Mouse (Mus musculus) brain, adult 2 months (tissue): ENCODE results near the gene Atg13.
"Not testable (repeated sequence)": the region's sequence is repeated elsewhere in the genome, so short reads cannot be mapped to it uniquely, and the experiment has no call there.

Source experiments
- DNase-seq: peaks from one replicate; pipeline ENCODE4 v3.0.0; 2011; ENCODE audit warnings: low read depth, low spot score

Atg13 gene

GRCm38 (mm10) chr2:91710272-91711234 lies at the start of gene Atg13, which contains the start of gene Harbi1:
TSS of gene Atg13 (minus strand) at chr2:91710576.
TSS of gene Harbi1 (plus strand) at chr2:91710852.
- DNase-seq: peak; percentile 98

- DNase-seq: peak; percentile 67
These were observed 39.5 kb upstream of the Atg13 start for GRCm38 (mm10) chr2:91749811-91750261.

GRCm38 (mm10) chr2:91744686-91745085 lies 34.3 kb upstream of the Atg13 start:
- DNase-seq: no peak

- DNase-seq: peak; percentile 61
These were observed 29.2 kb upstream of the Atg13 start for GRCm38 (mm10) chr2:91739586-91739985.

GRCm38 (mm10) chr2:91735221-91735620 lies 24.8 kb upstream of the Atg13 start:
- no peak for DNase-seq

- peak; percentile 99 for DNase-seq
These were observed 19.8 kb upstream of the Atg13 start, which contains the start of gene Ambra1 for GRCm38 (mm10) chr2:91729971-91730821. TSS of gene Ambra1 (plus strand) at chr2:91730134.

GRCm38 (mm10) chr2:91729571-91729970 lies 19.2 kb upstream of the Atg13 start:
- DNase-seq: no peak

- no peak for DNase-seq
These were observed 16.6 kb upstream of the Atg13 start for GRCm38 (mm10) chr2:91727011-91727410.

- not testable (repeated sequence) for DNase-seq
These were observed 15.1 kb upstream of the Atg13 start for GRCm38 (mm10) chr2:91725476-91725875.

- no peak for DNase-seq
These were observed 14.3 kb upstream of the Atg13 start for GRCm38 (mm10) chr2:91724716-91725115.

GRCm38 (mm10) chr2:91723951-91724350 lies 13.6 kb upstream of the Atg13 start:
- no peak for DNase-seq

GRCm38 (mm10) chr2:91723382-91723781 lies 13.0 kb upstream of the Atg13 start:
- peak; percentile 22 for DNase-seq

- no peak for DNase-seq
These were observed 7.9 kb upstream of the Atg13 start for GRCm38 (mm10) chr2:91718276-91718675.

- no peak for DNase-seq
These were observed 4.5 kb upstream of the Atg13 start for GRCm38 (mm10) chr2:91714921-91715320.

- DNase-seq: no peak
These were observed 1.0 kb upstream of the Atg13 start for GRCm38 (mm10) chr2:91711256-91711925.

GRCm38 (mm10) chr2:91708361-91708760 lies 2.0 kb downstream of the Atg13 start:
- DNase-seq: no peak

GRCm38 (mm10) chr2:91706456-91706855 lies 3.9 kb downstream of the Atg13 start:
- DNase-seq: no peak

- DNase-seq: no peak
These were observed 4.6 kb downstream of the Atg13 start for GRCm38 (mm10) chr2:91705736-91706135.

- DNase-seq: peak; percentile 47
These were observed 9.0 kb downstream of the Atg13 start for GRCm38 (mm10) chr2:91701366-91701765.

- no peak for DNase-seq
These were observed 11.2 kb downstream of the Atg13 start for GRCm38 (mm10) chr2:91699225-91699624.

- peak; percentile 39 for DNase-seq
These were observed 14.2 kb downstream of the Atg13 start for GRCm38 (mm10) chr2:91696225-91696590.
